Mouse (Mus musculus) olfactory bulb, adult 2 months (tissue): ENCODE measurements around the gene Cyp2d10. TPM values are rescaled to one million over a fixed set of nuclear protein-coding genes. Genes with fewer than 3 reads are reported as not detected.
"Not testable (repeated sequence)": the region's sequence is repeated elsewhere in the genome, so short reads cannot be mapped to it uniquely, and the experiment has no call there.

Experiments
- H3K27ac ChIP-seq: fragments of 200-500 bp; 2 replicates; pipeline ENCODE4 v1.5.1; 2012; ENCODE audit warnings: low read depth, low read length; ENCODE audit not compliant: insufficient read depth
- H3K4me1 ChIP-seq: fragments of 200-500 bp; 2 replicates; pipeline ENCODE4 v1.6.1; 2012; ENCODE audit warnings: low read length; ENCODE audit not compliant: control insufficient read depth, insufficient read depth
- H3K4me3 ChIP-seq: fragments of 200-500 bp; 2 replicates; pipeline ENCODE4 v1.5.1; 2012; ENCODE audit warnings: mild to moderate bottlenecking, low read depth, low read length, moderate library complexity; ENCODE audit not compliant: insufficient read depth
- CTCF ChIP-seq: fragments of 200-500 bp; IDR thresholded peaks from 2 replicates; pipeline ENCODE4 v1.5.1; 2012; ENCODE audit warnings: low read depth, mild to moderate bottlenecking, low read length, moderate library complexity; ENCODE audit not compliant: insufficient read depth
- POLR2A ChIP-seq: fragments of 200-500 bp; IDR thresholded peaks from 2 replicates; pipeline ENCODE4 v1.6.1; 2012; ENCODE audit warnings: mild to moderate bottlenecking, low read depth, low read length, moderate library complexity; ENCODE audit not compliant: insufficient read depth
- WGBS: fragments of 180-500 bp; shearing (Covaris S2); methylation state at CpG from one replicate; pipeline ENCODE4 v1.1.7; 2018; 5-methylcytosine and 5-hydroxymethylcytosine counted together
- polyA plus RNA-seq: library from polyadenylated mRNA; stranded (reverse); fragments of >200 nt; gene quantifications from 2 replicates; pipeline ENCODE4 v1.2.4, GENCODE M21; 2012; ENCODE audit warnings: low replicate concordance; ENCODE audit not compliant: missing spikeins, insufficient read depth, insufficient read length

The Cyp2d10 gene
- polyA plus RNA-seq, 1 experiment: not detected

GRCm38 (mm10) chr15:82372446-82372845 is 34.5 kb downstream of the Cyp2d10 start:
- peaks cover 11% of the 10 kb centered on the region for H3K4me1 ChIP-seq
- no peak overlapping the region for H3K27ac ChIP-seq
- no peak overlapping the region for H3K4me3 ChIP-seq
- WGBS: 92% methylated on average over 6 of the region's 6 CpGs
- TF ChIP-seq CTCF (no peak), POLR2A (no peak)

GRCm38 (mm10) chr15:82368851-82369250 is 38.1 kb downstream of the Cyp2d10 start:
- Histone ChIP-seq H3K27ac (no peak overlapping the region), H3K4me1 (no peaks in the 10 kb centered on the region), H3K4me3 (no peak overlapping the region)
- TF ChIP-seq POLR2A: no peak
- TF ChIP-seq CTCF: no peak
- WGBS: 78% methylated on average over 1 of the region's 1 CpGs

- 82% methylated on average over 4 of the region's 4 CpGs for WGBS
- no peak for TF ChIP-seq POLR2A
- TF ChIP-seq CTCF: no peak
- H3K27ac ChIP-seq: no peak overlapping the region
- no peak overlapping the region for H3K4me3 ChIP-seq
- no peaks in the 10 kb centered on the region for H3K4me1 ChIP-seq
Measured at GRCm38 (mm10) chr15:82368146-82368545, 38.8 kb downstream of the Cyp2d10 start.

- not testable (repeated sequence) for H3K27ac ChIP-seq, H3K4me1 ChIP-seq, H3K4me3 ChIP-seq
- 23% methylated on average over 7 of the region's 9 CpGs for WGBS
Measured at GRCm38 (mm10) chr15:82364561-82364960, 42.4 kb downstream of the Cyp2d10 start.

- not testable (repeated sequence) for H3K4me3 ChIP-seq, H3K4me1 ChIP-seq, H3K27ac ChIP-seq
- 82% methylated on average over 9 of the region's 12 CpGs for WGBS
Measured at GRCm38 (mm10) chr15:82363801-82364200, 43.2 kb downstream of the Cyp2d10 start.

GRCm38 (mm10) chr15:82362234-82362633 is 44.8 kb downstream of the Cyp2d10 start:
- H3K27ac ChIP-seq: no peak overlapping the region
- H3K4me1 ChIP-seq: no peaks in the 10 kb centered on the region
- WGBS: 94% methylated on average over 4 of the region's 4 CpGs
- TF ChIP-seq CTCF: no peak
- no peak for TF ChIP-seq POLR2A
- H3K4me3 ChIP-seq: no peak overlapping the region

- Histone ChIP-seq H3K27ac (no peak overlapping the region), H3K4me3 (no peak overlapping the region), H3K4me1 (no peaks in the 10 kb centered on the region)
- TF ChIP-seq POLR2A (no peak), CTCF (no peak)
- 61% methylated on average over 11 of the region's 11 CpGs for WGBS
Measured at GRCm38 (mm10) chr15:82361459-82362018, 45.5 kb downstream of the Cyp2d10 start.

GRCm38 (mm10) chr15:82358431-82359260 is 48.3 kb downstream of the Cyp2d10 start:
- no peak overlapping the region for H3K4me3 ChIP-seq
- TF ChIP-seq CTCF (no peak), POLR2A (no peak)
- WGBS: 73% methylated on average over 22 of the region's 22 CpGs
- no peak overlapping the region for H3K27ac ChIP-seq
- peaks cover 6% of the 10 kb centered on the region for H3K4me1 ChIP-seq

- Histone ChIP-seq H3K4me1 (peaks cover 12% of the 10 kb centered on the region), H3K27ac (peak within 1 kb of the TSS; percentile 92), H3K4me3 (peak within 1 kb of the TSS; percentile 94)
- 2% methylated on average over 57 of the region's 57 CpGs for WGBS
- TF ChIP-seq CTCF: peak; percentile 86
- peak; percentile 97 for TF ChIP-seq POLR2A
Measured at GRCm38 (mm10) chr15:82354126-82354945, 52.7 kb downstream of the Cyp2d10 start, which contains the start of gene Ndufa6. TSS of gene Ndufa6 (minus strand) at chr15:82354322.
